Mouse (Mus musculus) thymus, postnatal 0 days (tissue): Measurements from ENCODE around the gene Olfr933. TPM values are rescaled to one million over a fixed set of nuclear protein-coding genes. Genes with fewer than 3 reads are reported as not detected.

Source experiments
- DNase-seq: peaks from one replicate; pipeline ENCODE4 v3.0.0-alpha.2; 2015; ENCODE audit warnings: low spot score
- polyA plus RNA-seq: library from polyadenylated mRNA; unstranded; fragments of >200 nt; fragmentation: Nextera tagmentation; extraction: Ambion mirVana; gene quantifications from 2 replicates; pipeline ENCODE4 v1.2.1, GENCODE M21; 2015

Olfr933 gene
- polyA plus RNA-seq = not detected in 2 replicates

DNA sequence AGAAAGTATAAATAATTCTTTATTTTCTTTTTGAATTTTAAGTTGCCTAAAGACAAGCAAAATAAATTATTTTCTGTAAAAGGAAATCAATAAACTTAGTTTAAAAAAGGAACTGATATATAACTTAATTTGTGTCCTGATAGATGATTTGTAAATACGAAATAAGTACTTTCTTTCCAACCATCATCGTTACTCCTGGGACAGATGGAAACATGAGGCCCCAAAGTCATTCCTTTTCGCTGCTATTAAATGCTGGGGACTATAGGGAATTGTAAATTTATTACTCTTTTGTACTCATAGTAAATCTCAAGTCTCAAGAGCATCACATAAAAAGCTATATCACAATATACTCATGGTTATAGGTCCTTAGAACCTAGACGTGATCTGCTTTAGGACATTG lies at the start of gene Olfr933:
Olfr933 (plus strand) TSS at position 301 of the 400 bp plus-strand sequence.
- DNase-seq = no peak

DNA sequence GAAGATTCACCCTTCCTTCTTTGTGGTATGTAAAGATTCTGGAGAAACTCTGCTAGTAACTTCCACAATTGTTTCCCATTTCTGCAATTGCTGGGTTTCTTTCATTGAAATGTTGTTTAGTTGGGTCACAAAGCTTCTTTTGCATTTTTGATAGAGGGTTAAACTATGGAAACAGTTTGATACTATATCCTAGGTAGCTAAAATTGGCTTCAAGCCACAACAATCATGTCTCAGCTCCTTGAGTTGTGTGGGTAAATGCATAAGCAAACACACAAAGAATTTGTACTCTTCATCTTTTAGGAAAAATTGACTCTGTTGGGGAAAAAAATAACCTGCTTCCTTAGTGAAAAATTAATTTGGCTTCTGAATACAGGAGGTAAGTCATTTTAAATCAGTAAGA lies 42.6 kb upstream of the Olfr933 start, which contains the start of gene Olfr930:
Olfr930 (plus strand) TSS at position 301 of the 400 bp plus-strand sequence.
- DNase-seq = no peak

DNA sequence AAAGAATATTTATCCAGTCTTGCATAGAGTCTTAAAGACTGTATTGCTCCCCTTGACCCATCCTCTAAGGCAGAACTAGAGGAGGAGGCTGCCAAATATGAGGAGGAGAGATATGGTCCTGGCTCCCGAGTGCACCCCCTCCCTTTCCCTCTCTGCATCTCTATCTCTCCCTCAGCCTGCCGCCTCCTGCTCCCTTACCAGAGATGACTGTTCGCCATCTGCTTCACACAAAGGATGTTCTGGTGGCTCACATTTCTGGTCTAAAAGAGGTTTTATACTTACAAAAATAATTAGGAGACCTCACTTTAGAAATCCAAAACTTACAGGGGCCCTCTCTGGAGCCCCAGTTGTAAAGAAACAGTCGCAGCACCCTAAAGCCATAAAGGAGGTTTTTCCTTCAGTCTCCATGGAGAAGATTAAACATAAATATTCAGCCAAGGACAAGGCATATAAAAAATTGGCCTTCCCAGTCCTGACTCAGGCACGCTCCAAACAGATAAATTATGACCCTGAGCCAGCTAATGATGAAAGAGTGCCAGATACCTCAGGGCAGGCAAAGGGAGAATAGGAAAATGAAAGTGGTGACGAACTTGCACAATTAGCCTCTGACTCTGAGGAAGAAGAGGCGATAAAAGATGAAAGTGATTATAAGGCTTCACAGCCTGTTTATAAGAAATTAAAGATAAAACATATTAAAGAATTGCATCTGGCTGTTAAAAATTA lies 18.6 kb upstream of the Olfr933 start:
- DNase-seq = no peak

GRCm38 (mm10) chr9:38954124-38954416 lies 18.0 kb upstream of the Olfr933 start:
- no peak for DNase-seq

DNA sequence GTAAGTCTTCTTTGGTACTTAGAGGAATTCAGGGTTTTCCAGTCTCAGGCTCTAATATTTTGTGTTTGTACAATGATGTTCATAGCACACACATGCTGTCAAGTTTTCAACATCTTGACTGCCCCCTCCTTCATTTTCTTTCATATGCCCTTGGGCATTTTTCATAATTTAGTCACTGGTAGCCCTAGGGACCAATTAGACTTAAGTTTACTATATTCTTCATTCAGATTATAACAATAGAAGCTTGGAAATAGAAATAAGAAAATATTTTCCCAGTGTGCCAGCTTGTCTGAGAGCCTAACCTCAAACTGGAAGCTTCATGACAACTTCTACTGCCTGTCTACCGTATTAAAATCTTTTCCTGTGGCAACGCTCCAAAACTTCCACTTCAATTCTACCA lies 16.1 kb downstream of the Olfr933 start, which contains the start of gene Olfr934:
Olfr934 (minus strand) TSS at position 101 of the 400 bp plus-strand sequence.
- DNase-seq = no peak

GRCm38 (mm10) chr9:38999583-38999982 lies 27.5 kb downstream of the Olfr933 start, which contains the start of gene Olfr935:
TSS of gene Olfr935 (minus strand) at chr9:38999683.
- no peak for DNase-seq

DNA sequence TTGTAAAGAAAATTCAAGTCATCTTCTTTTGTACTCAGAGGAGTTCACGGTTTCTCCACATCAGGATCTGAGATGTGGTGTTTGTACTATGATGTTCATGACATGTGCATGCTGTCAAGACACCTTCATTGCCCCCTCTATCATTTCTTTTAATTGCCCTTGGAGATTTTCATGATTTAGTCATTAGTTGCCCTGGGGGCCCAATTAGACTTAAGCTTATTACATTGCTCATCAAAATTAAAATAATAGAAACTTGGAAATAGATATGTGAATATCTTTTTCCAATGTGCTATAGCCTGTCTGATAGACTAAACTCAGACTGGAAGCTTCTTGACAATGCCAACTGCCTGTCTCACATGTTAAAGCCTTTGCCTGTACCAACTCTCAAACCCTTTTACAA lies 51.2 kb downstream of the Olfr933 start, which contains the start of gene Olfr146:
Olfr146 (minus strand) TSS at position 101 of the 400 bp plus-strand sequence.
- DNase-seq = no peak

Other genes starting within 250 kb of the Olfr933 start
- gene Olfr920, start 220.0 kb upstream of the Olfr933 start, polyA plus RNA-seq = 0.28 and 0.47 TPM in 2 replicates
- 0.04 TPM in 1 of 2 replicates, not detected in the other for gene Olfr921, start 199.2 kb upstream of the Olfr933 start, polyA plus RNA-seq
- gene Olfr922, start 157.7 kb upstream of the Olfr933 start, polyA plus RNA-seq = not detected in 2 replicates
- not detected in 2 replicates for gene Olfr923, start 145.8 kb upstream of the Olfr933 start, polyA plus RNA-seq
- gene Olfr924, start 127.9 kb upstream of the Olfr933 start, polyA plus RNA-seq = not detected in 2 replicates
- gene Olfr26, start 117.3 kb upstream of the Olfr933 start, polyA plus RNA-seq = not detected in 2 replicates
- gene Olfr926, start 95.2 kb upstream of the Olfr933 start, polyA plus RNA-seq = not detected in 2 replicates
- not detected in 2 replicates for gene Olfr930, start 42.5 kb upstream of the Olfr933 start, polyA plus RNA-seq
- gene Olfr934, start 16.0 kb downstream of the Olfr933 start, polyA plus RNA-seq = not detected in 2 replicates
- not detected in 2 replicates for gene Olfr935, start 27.4 kb downstream of the Olfr933 start, polyA plus RNA-seq
- not detected in 2 replicates for gene Olfr146, start 51.1 kb downstream of the Olfr933 start, polyA plus RNA-seq
- not detected in 2 replicates for gene Olfr937, start 92.6 kb downstream of the Olfr933 start, polyA plus RNA-seq
- not detected in 2 replicates for gene Olfr938, start 106.6 kb downstream of the Olfr933 start, polyA plus RNA-seq
- gene Olfr27, start 155.8 kb downstream of the Olfr933 start, polyA plus RNA-seq = not detected in 2 replicates
- gene Olfr943, start 194.0 kb downstream of the Olfr933 start, polyA plus RNA-seq = not detected in 2 replicates
- not detected in 2 replicates for gene Olfr944, start 229.6 kb downstream of the Olfr933 start, polyA plus RNA-seq